Mouse (Mus musculus) cerebellum, postnatal 14 days (tissue): ENCODE measurements at regions not wholly inside any gene's neighbourhood (a gene's known extent, or its start where the extent isn't known, plus 50 kb on each side); places are given as distances from the start of the nearest gene placed in this dataset.

Experiments used
- DNase-seq, 2 experiments: peaks; one replicate each; pipeline ENCODE4 v3.0.0; 2021; ENCODE audit warnings: mixed read lengths in 2 of 2

DNA sequence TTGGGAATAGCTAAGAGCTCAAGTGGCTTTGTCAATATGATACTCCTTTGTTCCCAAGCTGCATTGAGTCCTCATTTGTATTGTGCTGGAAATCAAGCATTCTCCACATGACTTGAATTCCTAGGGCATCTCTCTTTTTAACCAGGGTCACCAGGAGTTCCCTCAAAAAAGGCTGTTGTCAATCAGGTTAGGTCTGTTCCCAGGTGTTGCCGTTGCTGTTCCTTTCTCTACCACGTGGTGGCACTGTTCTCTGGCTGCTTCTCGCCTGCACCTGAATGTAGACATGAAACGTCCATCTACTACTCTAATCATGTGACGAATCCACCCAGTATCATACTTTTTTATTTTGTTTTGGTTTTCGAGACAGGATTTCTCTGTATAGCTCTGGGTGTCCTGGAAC lies 118.3 kb downstream of the S1pr1 start:
- DNase-seq = peak; percentile 77 to 82

- no peak for DNase-seq
These were observed 124.2 kb downstream of the S1pr1 start for GRCm38 (mm10) chr3:115590716-115591115.

GRCm38 (mm10) chr3:115588585-115588984 lies 126.3 kb downstream of the S1pr1 start:
- no peak for DNase-seq

GRCm38 (mm10) chr3:115580131-115580932 lies 134.5 kb downstream of the S1pr1 start:
- DNase-seq = no peak

- DNase-seq = no peak
These were observed 139.5 kb downstream of the S1pr1 start for GRCm38 (mm10) chr3:115575371-115575770.

DNA sequence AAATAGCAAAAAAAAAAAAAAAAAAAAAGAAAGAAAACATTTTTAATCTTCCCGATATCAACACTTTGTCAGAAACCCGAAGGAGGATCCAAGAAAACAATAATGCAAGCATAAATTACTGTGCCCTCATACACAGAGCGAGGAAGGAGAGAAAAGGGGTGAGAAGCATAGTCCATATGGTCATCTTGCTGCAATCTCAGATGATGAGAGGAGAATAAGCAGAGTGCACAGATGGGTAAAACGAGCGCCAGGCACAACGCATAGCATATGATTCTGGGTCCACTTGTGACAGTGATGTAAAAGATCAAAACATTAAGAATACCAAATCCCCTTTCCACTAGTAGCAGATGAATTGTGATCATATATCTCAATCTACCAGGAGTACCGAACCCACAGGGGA lies 152.1 kb downstream of the S1pr1 start:
- DNase-seq = no peak

GRCm38 (mm10) chr3:115554809-115555708 lies 159.8 kb downstream of the S1pr1 start:
- no peak for DNase-seq

- DNase-seq = peak; percentile 3 to 11
These were observed 160.9 kb downstream of the S1pr1 start for GRCm38 (mm10) chr3:115553848-115554515.

- peak; percentile 61 to 68 for DNase-seq
These were observed 173.1 kb downstream of the S1pr1 start for GRCm38 (mm10) chr3:115541789-115542188.

- no peak for DNase-seq
These were observed 176.5 kb downstream of the S1pr1 start for GRCm38 (mm10) chr3:115538355-115538754.

GRCm38 (mm10) chr3:115532141-115532735 lies 182.6 kb downstream of the S1pr1 start:
- DNase-seq = no peak

DNA sequence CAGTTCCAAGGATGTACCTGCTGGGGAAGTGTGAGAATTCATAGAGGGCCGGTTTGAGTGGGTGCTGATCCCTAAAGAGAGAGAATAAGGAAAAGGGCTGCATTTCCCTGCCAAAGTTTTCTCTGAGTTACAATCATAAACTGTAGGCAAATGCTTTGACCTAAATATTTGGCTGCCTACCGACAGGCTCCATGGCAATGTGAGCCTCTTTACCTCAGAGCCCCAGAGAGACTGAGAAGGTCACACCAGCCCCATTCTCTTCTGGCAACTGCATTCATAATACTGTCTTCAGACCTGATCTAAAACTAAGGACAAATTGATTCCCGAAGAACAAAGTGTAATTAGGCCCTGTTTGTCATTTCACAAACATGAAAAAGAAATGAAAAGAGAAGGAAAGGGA lies 184.4 kb downstream of the S1pr1 start:
- no peak for DNase-seq

DNA sequence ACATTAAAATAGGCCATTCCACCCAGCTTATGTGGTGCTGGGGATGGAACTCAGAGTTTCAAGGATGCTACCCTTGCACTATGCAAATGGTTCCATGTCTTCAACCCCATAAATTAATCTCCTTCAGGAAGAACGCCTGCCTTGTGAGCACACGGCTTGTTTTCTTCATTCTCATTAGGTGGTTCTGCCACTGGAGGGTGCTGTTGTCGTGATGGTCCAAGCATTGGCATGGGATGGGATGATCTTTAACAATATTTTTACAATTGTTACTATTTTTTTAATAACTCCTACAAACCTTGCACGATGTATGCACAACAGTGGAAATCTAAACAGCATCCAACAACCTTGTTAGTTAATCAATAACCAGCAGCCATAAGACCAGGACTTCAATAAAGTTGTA lies 185.0 kb downstream of the S1pr1 start:
- DNase-seq = peak; percentile 14 to 30

DNA sequence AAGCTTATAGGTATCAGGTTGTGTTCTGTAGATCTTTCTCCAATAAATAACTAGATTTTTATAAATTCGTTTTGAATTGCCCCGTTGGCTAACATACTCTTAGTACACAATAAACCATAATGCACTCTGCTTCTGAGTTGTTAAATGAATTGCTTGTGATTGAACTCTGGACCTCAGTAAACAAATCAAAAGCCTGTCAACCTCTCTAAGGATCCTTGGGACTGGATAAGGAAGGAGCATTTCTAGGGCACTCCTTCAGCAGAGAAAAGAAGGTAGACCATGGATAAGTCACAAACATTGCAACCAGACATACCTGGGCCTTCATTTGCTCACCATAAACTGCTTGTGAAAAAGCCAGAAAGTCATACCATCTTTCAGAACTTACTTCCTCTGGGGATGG lies 191.4 kb downstream of the S1pr1 start:
- no peak for DNase-seq

- no peak for DNase-seq
These were observed 199.2 kb downstream of the S1pr1 start for GRCm38 (mm10) chr3:115515645-115516044.

DNA sequence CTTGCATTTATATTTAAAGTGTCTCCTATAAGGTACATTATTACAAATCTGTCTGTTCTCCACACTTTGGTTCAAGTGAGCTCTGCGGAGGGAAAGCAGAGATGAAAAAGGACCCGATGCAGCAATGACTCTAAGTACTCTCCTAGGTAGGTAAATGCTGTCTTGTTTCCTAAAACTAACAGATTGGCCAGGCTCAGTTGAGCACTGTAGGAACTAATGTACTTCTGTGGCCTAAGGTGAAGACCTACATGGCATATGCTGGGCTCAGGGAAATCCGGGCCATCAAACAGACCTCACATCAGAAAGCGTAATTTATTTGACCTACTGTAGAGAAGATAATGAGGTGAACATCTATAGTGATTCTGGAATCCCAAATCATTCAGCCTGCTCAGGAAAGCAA lies 205.2 kb downstream of the S1pr1 start:
- no peak for DNase-seq

DNA sequence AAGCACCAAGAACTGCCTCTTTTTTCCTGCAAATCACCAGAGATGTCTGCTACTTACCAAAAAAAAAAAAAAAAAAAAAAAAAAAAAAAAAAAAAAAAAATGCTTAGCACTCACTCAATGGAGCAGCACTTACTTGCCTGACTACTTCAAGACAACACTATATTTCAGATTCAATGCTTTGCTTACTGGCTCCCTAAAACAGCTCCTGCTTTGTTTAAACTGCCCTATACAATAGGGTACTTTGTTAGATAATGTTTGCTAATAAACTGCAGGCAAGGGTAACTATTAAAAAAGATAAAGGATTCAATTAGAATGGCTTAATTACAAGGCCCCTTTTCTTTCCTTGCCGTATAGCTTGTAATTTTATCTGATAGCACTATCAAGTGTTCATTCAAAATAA lies 217.5 kb downstream of the S1pr1 start:
- DNase-seq = no peak

GRCm38 (mm10) chr3:115496110-115496509 lies 218.8 kb downstream of the S1pr1 start:
- no peak for DNase-seq

DNA sequence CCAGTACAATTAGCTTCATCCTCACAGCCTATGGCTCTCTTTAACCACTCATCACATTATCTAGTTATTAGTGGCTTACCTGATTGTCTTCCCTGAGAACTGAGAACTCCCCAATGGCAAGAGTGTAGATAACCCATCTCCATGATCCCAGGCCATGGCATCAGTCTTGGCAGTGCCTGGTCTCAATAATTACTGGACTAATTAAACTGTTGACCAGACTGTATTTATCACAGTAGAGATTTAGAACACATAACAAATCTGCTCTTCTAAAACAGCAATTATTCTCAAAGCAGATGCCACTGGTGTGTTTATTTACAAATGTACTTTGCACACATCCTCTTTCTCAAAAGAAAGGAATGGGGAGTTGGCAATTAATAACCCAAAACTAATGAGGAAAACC lies 219.2 kb downstream of the S1pr1 start:
- no peak for DNase-seq

DNA sequence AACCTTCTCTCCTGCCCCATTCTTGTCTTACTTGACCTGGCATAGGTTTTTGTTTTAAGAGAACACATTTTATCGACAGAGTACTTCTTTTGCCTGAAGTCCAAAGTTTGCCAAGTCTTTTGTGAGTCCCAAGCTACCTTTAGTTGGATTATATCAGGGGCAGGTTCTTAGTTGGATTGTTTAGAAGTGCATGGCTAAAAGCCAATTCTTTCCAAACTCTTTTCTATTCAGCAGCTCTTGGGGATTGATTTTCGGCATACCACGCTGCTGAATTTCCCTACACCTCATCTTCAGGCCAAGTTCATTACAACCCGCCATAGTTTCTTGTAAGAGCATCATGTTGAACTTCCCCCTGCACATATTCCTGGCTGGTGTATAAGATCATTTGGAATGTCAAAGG lies 245.9 kb downstream of the S1pr1 start:
- no peak for DNase-seq

GRCm38 (mm10) chr3:115467850-115468249 lies 247.0 kb downstream of the S1pr1 start:
- no peak for DNase-seq

- peak in 1 of 2 experiments; percentile 5 for DNase-seq
These were observed 252.2 kb downstream of the S1pr1 start for GRCm38 (mm10) chr3:115462623-115463022.
